Mouse (Mus musculus): ENCODE measurements around the gene Apbb1ip. TPM values are rescaled to one million over a fixed set of nuclear protein-coding genes. Genes with fewer than 3 reads are reported as not detected.

The Apbb1ip gene
- polyA plus RNA-seq, 1 experiment from 2014 or later: 0.53 TPM

DNA sequence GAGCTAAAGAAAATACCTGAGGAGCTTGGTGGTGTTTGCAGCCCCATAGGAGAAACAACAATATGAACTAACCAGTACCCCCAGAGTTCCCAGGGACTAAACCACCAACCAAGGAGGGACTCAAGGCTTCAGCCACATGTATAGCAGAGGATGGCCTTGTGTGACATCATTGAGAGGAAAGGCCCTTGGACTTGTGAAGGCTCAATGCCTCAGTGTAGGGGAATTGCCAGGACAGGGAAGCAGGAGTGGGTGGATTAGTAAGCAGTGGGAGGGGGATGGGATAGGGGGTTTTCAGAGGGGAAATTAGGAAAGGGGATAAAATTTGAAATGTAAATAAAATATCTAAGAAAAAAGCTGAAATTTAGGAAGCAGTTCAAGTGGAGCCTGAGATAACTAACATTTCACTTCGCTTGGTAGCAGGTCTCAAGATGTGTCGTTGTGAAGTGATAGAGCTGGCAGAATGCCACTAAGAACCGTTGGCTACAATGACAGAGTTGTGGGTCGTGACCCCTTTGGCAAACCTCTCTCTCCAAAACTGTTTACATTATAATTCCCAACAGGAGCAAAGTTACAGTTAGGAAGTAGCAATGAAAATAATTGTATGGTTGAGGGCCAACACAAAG lies 7.6 kb downstream of the Apbb1ip start:
- DNase-seq (ENCODE audit: low spot score): no peak
- Histone ChIP-seq H3K4me2 (ENCODE audit: low read depth, low read length, severe bottlenecking) (no peak overlapping the region), H3K4me3 (ENCODE audit: low read depth, low read length) (no peak overlapping the region), H3K36me3 (ENCODE audit: control insufficient read depth, insufficient read depth, low read length) (no peaks in the 10 kb centered on the region), H3K4me1 (replicated peaks; ENCODE audit: control insufficient read depth, insufficient read depth, low read length) (no peaks in the 10 kb centered on the region), H3K27ac (ENCODE audit: low read depth, low read length) (no peak overlapping the region), H3K9ac (ENCODE audit: low read length) (no peak overlapping the region), H3K9me3 (ENCODE audit: control insufficient read depth, low read length) (no peaks in the 10 kb centered on the region), H3K27me3 (ENCODE audit: control insufficient read depth, insufficient read depth, low read length) (no peaks in the 10 kb centered on the region)
- no peak for ATAC-seq (replicated peaks; ENCODE audit: low FRiP score)
- 79% methylated on average over 4 of the region's 4 CpGs for WGBS

DNA sequence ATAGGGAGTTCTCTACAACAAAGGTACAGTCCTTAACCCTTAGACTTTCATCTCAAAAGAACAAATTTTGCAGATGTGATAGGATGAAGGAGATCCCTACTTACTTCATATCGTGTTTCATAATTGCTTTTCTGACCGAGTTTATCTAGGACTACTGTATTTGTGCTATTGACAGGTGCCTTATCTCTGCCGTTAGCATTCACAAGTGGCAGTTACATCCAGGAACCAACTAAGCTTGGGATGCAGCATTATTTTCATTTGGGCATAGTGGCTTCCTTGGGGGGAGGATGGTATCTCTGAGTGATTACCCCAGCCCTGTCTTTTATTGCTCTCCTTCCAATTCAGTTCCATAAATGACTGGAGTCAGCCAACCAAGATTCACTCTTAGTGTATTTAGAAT lies 8.2 kb downstream of the Apbb1ip start:
- Histone ChIP-seq H3K27me3 (ENCODE audit: control insufficient read depth, insufficient read depth, low read length) (no peaks in the 10 kb centered on the region), H3K4me1 (replicated peaks; ENCODE audit: control insufficient read depth, insufficient read depth, low read length) (no peaks in the 10 kb centered on the region), H3K4me2 (ENCODE audit: low read depth, low read length, severe bottlenecking) (no peak overlapping the region), H3K9ac (ENCODE audit: low read length) (no peak overlapping the region), H3K4me3 (ENCODE audit: low read depth, low read length) (no peak overlapping the region), H3K36me3 (ENCODE audit: control insufficient read depth, insufficient read depth, low read length) (no peaks in the 10 kb centered on the region), H3K9me3 (ENCODE audit: control insufficient read depth, low read length) (no peaks in the 10 kb centered on the region), H3K27ac (ENCODE audit: low read depth, low read length) (no peak overlapping the region)
- ATAC-seq (replicated peaks; ENCODE audit: low FRiP score): no peak
- WGBS: 91% methylated on average over 3 of the region's 3 CpGs
- DNase-seq (ENCODE audit: low spot score): no peak

DNA sequence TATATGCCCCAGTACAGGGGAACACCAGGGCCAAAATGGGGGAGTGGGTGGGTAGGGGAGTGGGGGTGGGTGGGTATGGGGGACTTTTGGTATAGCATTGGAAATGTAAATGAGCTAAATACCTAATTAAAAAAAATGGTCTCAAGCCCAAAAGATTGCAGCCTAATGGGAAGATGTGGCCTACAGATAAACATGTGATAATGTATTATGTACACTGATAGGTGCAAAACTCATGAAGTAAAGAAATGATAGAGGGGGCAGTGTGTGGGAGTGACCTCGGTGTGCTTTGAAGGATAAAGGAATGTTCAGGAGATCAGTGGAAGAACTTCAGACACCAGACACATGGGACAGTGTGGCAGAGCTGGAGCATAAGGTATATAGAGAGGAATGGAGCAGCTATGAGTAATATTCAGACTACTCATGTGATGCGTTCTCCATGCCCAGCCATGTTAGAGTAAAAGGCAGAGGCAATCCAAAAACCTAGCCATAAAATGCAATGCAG lies 9.3 kb downstream of the Apbb1ip start:
- Histone ChIP-seq H3K36me3 (ENCODE audit: control insufficient read depth, insufficient read depth, low read length) (no peaks in the 10 kb centered on the region), H3K9me3 (ENCODE audit: control insufficient read depth, low read length) (no peaks in the 10 kb centered on the region), H3K4me1 (replicated peaks; ENCODE audit: control insufficient read depth, insufficient read depth, low read length) (no peaks in the 10 kb centered on the region), H3K9ac (ENCODE audit: low read length) (no peak overlapping the region), H3K27me3 (ENCODE audit: control insufficient read depth, insufficient read depth, low read length) (no peaks in the 10 kb centered on the region), H3K4me2 (ENCODE audit: low read depth, low read length, severe bottlenecking) (no peak overlapping the region), H3K4me3 (ENCODE audit: low read depth, low read length) (no peak overlapping the region), H3K27ac (ENCODE audit: low read depth, low read length) (no peak overlapping the region)
- no peak for ATAC-seq (replicated peaks; ENCODE audit: low FRiP score)
- 89% methylated on average over 2 of the region's 2 CpGs for WGBS
- no peak for DNase-seq (ENCODE audit: low spot score)

DNA sequence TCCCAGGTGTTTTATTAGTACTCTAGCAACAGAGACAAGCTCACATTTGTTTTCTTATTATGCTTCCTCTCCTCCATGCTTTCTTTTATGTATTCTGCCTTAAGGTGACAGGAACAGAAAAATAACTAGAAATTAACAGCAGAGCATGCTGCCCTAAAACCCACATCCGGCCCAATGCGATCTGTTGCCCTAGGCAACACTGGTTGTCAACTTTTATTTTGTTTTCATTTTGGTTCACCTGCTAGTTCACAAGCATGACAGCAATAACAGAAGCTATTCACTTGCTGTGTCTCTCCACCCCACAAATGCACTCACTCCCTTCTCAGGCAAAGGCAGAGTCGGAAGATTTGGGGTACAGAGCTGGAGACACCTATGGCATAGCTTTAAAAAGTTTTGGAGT lies 10.3 kb downstream of the Apbb1ip start:
- Histone ChIP-seq H3K27ac (ENCODE audit: low read depth, low read length) (no peak overlapping the region), H3K4me1 (replicated peaks; ENCODE audit: control insufficient read depth, insufficient read depth, low read length) (no peaks in the 10 kb centered on the region), H3K36me3 (ENCODE audit: control insufficient read depth, insufficient read depth, low read length) (no peaks in the 10 kb centered on the region), H3K27me3 (ENCODE audit: control insufficient read depth, insufficient read depth, low read length) (no peaks in the 10 kb centered on the region), H3K4me2 (ENCODE audit: low read depth, low read length, severe bottlenecking) (no peak overlapping the region), H3K9ac (ENCODE audit: low read length) (no peak overlapping the region), H3K9me3 (ENCODE audit: control insufficient read depth, low read length) (no peaks in the 10 kb centered on the region), H3K4me3 (ENCODE audit: low read depth, low read length) (no peak overlapping the region)
- 81% methylated on average over 3 of the region's 3 CpGs for WGBS
- ATAC-seq (replicated peaks; ENCODE audit: low FRiP score) (no peak), DNase-seq (ENCODE audit: low spot score) (no peak)

DNA sequence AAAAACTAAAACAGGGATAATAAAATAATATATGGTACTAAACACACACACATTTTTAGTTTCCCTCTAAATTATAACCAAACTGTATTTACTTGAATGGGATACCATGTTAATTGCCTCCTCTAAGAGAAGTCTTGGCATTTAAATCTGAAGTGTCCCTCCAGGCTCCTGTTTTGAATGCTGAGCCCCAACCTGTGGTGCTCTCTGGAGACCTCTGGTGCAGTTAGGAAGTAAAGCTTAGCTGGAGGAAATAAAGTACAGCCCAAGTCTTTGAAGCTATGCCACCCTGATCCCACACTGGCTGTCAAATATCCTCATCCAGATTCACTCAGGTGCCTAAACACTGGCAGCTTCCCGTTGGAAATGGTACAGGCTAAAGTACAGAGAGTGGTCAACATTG lies 10.9 kb downstream of the Apbb1ip start:
- no peak for ATAC-seq (replicated peaks; ENCODE audit: low FRiP score)
- Histone ChIP-seq H3K36me3 (ENCODE audit: control insufficient read depth, insufficient read depth, low read length) (no peaks in the 10 kb centered on the region), H3K27me3 (ENCODE audit: control insufficient read depth, insufficient read depth, low read length) (no peaks in the 10 kb centered on the region), H3K4me2 (ENCODE audit: low read depth, low read length, severe bottlenecking) (no peak overlapping the region), H3K9me3 (ENCODE audit: control insufficient read depth, low read length) (no peaks in the 10 kb centered on the region), H3K27ac (ENCODE audit: low read depth, low read length) (no peak overlapping the region), H3K9ac (ENCODE audit: low read length) (no peak overlapping the region), H3K4me3 (ENCODE audit: low read depth, low read length) (no peak overlapping the region), H3K4me1 (replicated peaks; ENCODE audit: control insufficient read depth, insufficient read depth, low read length) (no peaks in the 10 kb centered on the region)
- DNase-seq (ENCODE audit: low spot score): no peak
- 69% methylated on average over 1 of the region's 1 CpGs for WGBS

DNA sequence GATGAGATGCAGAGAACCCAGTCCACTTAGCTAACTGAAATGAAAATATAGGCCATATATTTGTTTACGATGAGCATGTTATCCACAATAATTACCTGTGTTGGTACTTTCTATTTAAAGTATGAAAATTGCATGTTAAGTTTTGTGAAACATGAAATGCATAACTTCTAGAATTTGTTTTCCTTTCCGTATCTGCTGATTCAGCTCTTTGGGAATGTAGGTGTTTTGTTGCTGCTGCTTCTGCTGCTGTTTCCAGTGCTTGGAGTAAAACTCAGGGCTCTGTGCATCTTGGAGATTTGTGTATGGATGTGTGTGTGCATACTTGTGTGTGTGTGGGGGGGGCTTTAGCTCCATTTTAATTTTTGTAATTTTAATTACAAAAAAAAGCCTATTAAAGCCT lies 14.8 kb downstream of the Apbb1ip start:
- H3K4me2 ChIP-seq (ENCODE audit: low read depth, low read length, severe bottlenecking): no peak overlapping the region
- H3K36me3 ChIP-seq (ENCODE audit: control insufficient read depth, insufficient read depth, low read length): no peaks in the 10 kb centered on the region
- no peaks in the 10 kb centered on the region for H3K27me3 ChIP-seq (ENCODE audit: control insufficient read depth, insufficient read depth, low read length)
- no peaks in the 10 kb centered on the region for H3K4me1 ChIP-seq (replicated peaks; ENCODE audit: control insufficient read depth, insufficient read depth, low read length)
- H3K4me3 ChIP-seq (ENCODE audit: low read depth, low read length): no peak overlapping the region
- no peak overlapping the region for H3K27ac ChIP-seq (ENCODE audit: low read depth, low read length)
- no peaks in the 10 kb centered on the region for H3K9me3 ChIP-seq (ENCODE audit: control insufficient read depth, low read length)
- 89% methylated on average over 2 of the region's 2 CpGs for WGBS
- no peak for ATAC-seq (replicated peaks; ENCODE audit: low FRiP score)
- no peak overlapping the region for H3K9ac ChIP-seq (ENCODE audit: low read length)
- no peak for DNase-seq (ENCODE audit: low spot score)

DNA sequence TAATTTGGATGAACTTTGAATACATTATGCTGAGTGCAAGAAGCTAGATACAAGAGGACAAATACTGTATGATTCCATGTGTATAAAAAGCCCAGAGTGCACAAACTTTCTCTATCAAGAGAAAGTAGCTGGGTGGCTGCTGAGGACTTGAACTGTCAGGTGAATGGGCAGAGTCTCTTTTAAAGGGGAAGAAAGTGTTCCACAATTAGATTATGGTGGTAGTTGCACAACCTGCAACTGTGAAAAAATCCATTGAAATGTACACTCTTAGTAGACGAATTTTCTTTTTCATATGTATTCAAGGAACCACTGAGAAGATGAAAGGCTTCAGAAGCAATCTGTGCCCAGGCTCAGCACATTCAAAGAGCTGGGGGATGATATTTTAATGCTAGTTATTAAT lies 15.7 kb downstream of the Apbb1ip start:
- ATAC-seq (replicated peaks; ENCODE audit: low FRiP score) (no peak), DNase-seq (ENCODE audit: low spot score) (no peak)
- 60% methylated on average over 1 of the region's 1 CpGs for WGBS
- Histone ChIP-seq H3K36me3 (ENCODE audit: control insufficient read depth, insufficient read depth, low read length) (no peaks in the 10 kb centered on the region), H3K9me3 (ENCODE audit: control insufficient read depth, low read length) (no peaks in the 10 kb centered on the region), H3K27ac (ENCODE audit: low read depth, low read length) (no peak overlapping the region), H3K9ac (ENCODE audit: low read length) (no peak overlapping the region), H3K4me3 (ENCODE audit: low read depth, low read length) (no peak overlapping the region), H3K4me1 (replicated peaks; ENCODE audit: control insufficient read depth, insufficient read depth, low read length) (no peaks in the 10 kb centered on the region), H3K27me3 (ENCODE audit: control insufficient read depth, insufficient read depth, low read length) (no peaks in the 10 kb centered on the region), H3K4me2 (ENCODE audit: low read depth, low read length, severe bottlenecking) (no peak overlapping the region)

DNA sequence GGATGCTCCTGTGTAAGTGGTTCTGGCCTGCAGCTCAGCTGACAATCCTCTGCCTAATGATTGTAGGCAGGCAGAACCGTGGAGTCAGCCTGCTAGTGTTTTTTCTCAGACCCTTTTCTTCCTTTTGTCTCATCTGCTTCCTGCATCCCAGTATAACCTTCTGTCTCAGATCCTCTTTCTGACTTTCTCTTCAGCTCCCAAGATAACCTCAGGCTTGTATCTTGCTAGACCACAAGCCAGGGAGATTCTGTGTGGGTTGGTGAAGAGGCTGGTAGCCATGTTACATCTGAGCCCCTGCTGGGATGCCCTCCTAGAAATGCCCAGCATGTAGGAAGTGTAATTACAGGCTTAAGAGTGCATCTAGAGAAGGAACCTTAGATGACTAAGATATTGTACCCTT lies 16.5 kb downstream of the Apbb1ip start:
- no peak for ATAC-seq (replicated peaks; ENCODE audit: low FRiP score)
- 59% methylated on average over 1 of the region's 1 CpGs for WGBS

DNA sequence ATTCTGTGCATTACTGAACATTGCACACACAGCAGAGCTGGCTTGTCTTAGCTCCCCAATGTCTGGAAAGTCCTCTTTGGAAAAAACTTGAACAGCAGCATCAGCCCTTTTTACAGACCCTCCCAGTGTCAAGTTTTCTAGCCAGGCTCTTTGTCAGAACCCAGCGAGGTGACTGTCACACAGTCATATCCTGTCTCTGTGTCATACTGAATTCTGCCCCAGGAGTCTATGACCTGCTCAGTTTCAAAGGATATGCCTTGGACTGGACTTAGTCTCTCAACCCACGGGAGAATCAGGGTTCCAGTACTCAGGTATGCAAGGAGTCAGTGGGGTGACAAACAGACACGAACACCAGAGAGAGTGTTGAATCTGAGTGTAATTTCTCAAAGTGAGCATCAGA lies 21.2 kb downstream of the Apbb1ip start:
- H3K9ac ChIP-seq (ENCODE audit: low read length): no peak overlapping the region
- ATAC-seq (replicated peaks; ENCODE audit: low FRiP score): no peak
- WGBS: 81% methylated on average over 3 of the region's 3 CpGs
- no peak for DNase-seq (ENCODE audit: low spot score)
- no peaks in the 10 kb centered on the region for H3K27me3 ChIP-seq (ENCODE audit: control insufficient read depth, insufficient read depth, low read length)
- no peaks in the 10 kb centered on the region for H3K4me1 ChIP-seq (replicated peaks; ENCODE audit: control insufficient read depth, insufficient read depth, low read length)
- no peak overlapping the region for H3K4me2 ChIP-seq (ENCODE audit: low read depth, low read length, severe bottlenecking)
- H3K4me3 ChIP-seq (ENCODE audit: low read depth, low read length): no peak overlapping the region
- no peaks in the 10 kb centered on the region for H3K36me3 ChIP-seq (ENCODE audit: control insufficient read depth, insufficient read depth, low read length)
- H3K9me3 ChIP-seq (ENCODE audit: control insufficient read depth, low read length): no peaks in the 10 kb centered on the region
- H3K27ac ChIP-seq (ENCODE audit: low read depth, low read length): no peak overlapping the region

More for the DNA sequence above, 16.5 kb downstream of the Apbb1ip start:
- no peaks in the 10 kb centered on the region for H3K36me3 ChIP-seq (ENCODE audit: control insufficient read depth, insufficient read depth, low read length)
- no peak for DNase-seq (ENCODE audit: low spot score)
- no peak overlapping the region for H3K4me3 ChIP-seq (ENCODE audit: low read depth, low read length)
- no peaks in the 10 kb centered on the region for H3K27me3 ChIP-seq (ENCODE audit: control insufficient read depth, insufficient read depth, low read length)
- no peak overlapping the region for H3K4me2 ChIP-seq (ENCODE audit: low read depth, low read length, severe bottlenecking)
- H3K27ac ChIP-seq (ENCODE audit: low read depth, low read length): no peak overlapping the region
- H3K9me3 ChIP-seq (ENCODE audit: control insufficient read depth, low read length): no peaks in the 10 kb centered on the region
- H3K4me1 ChIP-seq (replicated peaks; ENCODE audit: control insufficient read depth, insufficient read depth, low read length): no peaks in the 10 kb centered on the region
- H3K9ac ChIP-seq (ENCODE audit: low read length): no peak overlapping the region

All from forebrain, embryonic 11.5 days (tissue).